Mouse (Mus musculus) gastrocnemius, postnatal 25 days (tissue): ENCODE measurements around the gene Top1. TPM values are rescaled to one million over a fixed set of nuclear protein-coding genes. Genes with fewer than 3 reads are reported as not detected.

Experiments
- DNase-seq: peaks from one replicate; pipeline ENCODE4 v3.0.0; 2022
- long read RNA-seq, 2 experiments: library from polyadenylated mRNA; stranded (forward); transcript quantifications; one replicate each; pipeline ENCODE4 v2.0.0; 2021
- total RNA-seq, 2 experiments: library from RNA; stranded (reverse); gene quantifications; 1 replicate in 1 of 2; 2 replicates in 1 of 2; pipeline ENCODE4 v1.2.3; 2021

Top1 gene
- total RNA-seq = 10 to 100 TPM; 33.4 to 34.3 TPM
- long read RNA-seq, experiment 1, partial matches to known transcripts = 8 of 12 reads
- long read RNA-seq, experiment 1, other reads (novel, unspliced or antisense) = 2 of 12 reads
- long read RNA-seq, experiment 2, transcript Top1-201 (21 exons, 3,856 nt) = major isoform, 11 of 20 reads
- long read RNA-seq, experiment 2, partial matches to known transcripts = 2 of 20 reads
- long read RNA-seq, experiment 2, other reads (novel, unspliced or antisense) = 7 of 20 reads

- peak; percentile 99 for DNase-seq
Observed at GRCm38 (mm10) chr2:160645614-160646137, at the start of gene Top1. Gene Top1, plus strand, starts transcription at chr2:160645888.

- no peak for DNase-seq
Observed at GRCm38 (mm10) chr2:160597582-160598281, 48.0 kb upstream of the Top1 start.

- no peak for DNase-seq
Observed at GRCm38 (mm10) chr2:160601805-160602204, 43.9 kb upstream of the Top1 start.

- DNase-seq = no peak
Observed at GRCm38 (mm10) chr2:160603154-160603933, 42.3 kb upstream of the Top1 start.

GRCm38 (mm10) chr2:160610012-160610411, 35.7 kb upstream of the Top1 start:
- peak; percentile 23 for DNase-seq

GRCm38 (mm10) chr2:160613186-160613919, 32.3 kb upstream of the Top1 start:
- DNase-seq = no peak

GRCm38 (mm10) chr2:160617741-160618140, 27.9 kb upstream of the Top1 start:
- DNase-seq = no peak

- DNase-seq = no peak
Observed at GRCm38 (mm10) chr2:160618619-160619220, 27.0 kb upstream of the Top1 start.

GRCm38 (mm10) chr2:160619300-160619699, 26.4 kb upstream of the Top1 start:
- DNase-seq = no peak

- peak; percentile 77 for DNase-seq
Observed at GRCm38 (mm10) chr2:160619831-160620230, 25.9 kb upstream of the Top1 start.

GRCm38 (mm10) chr2:160620279-160620963, 25.3 kb upstream of the Top1 start:
- DNase-seq = no peak

GRCm38 (mm10) chr2:160621001-160621448, 24.7 kb upstream of the Top1 start:
- peak; percentile 87 for DNase-seq

GRCm38 (mm10) chr2:160621661-160622211, 24.0 kb upstream of the Top1 start:
- peak; percentile 79 for DNase-seq

GRCm38 (mm10) chr2:160622646-160623045, 23.0 kb upstream of the Top1 start:
- no peak for DNase-seq

- no peak for DNase-seq
Observed at GRCm38 (mm10) chr2:160623745-160624144, 21.9 kb upstream of the Top1 start.

- no peak for DNase-seq
Observed at GRCm38 (mm10) chr2:160627207-160628025, 18.3 kb upstream of the Top1 start.

- no peak for DNase-seq
Observed at GRCm38 (mm10) chr2:160628055-160628454, 17.6 kb upstream of the Top1 start.

GRCm38 (mm10) chr2:160628666-160629527, 16.8 kb upstream of the Top1 start:
- DNase-seq = no peak

GRCm38 (mm10) chr2:160629528-160629830, 16.2 kb upstream of the Top1 start:
- DNase-seq = no peak
